Mouse (Mus musculus) erythroblast, adult 5-6 weeks (primary cell): ENCODE data around the gene S1pr5. TPM values are rescaled to one million over a fixed set of nuclear protein-coding genes. Genes with fewer than 3 reads are reported as not detected.
A peak's percentile ranks its signal among the peaks of the same experiment; 100 is the strongest.
"Not testable (repeated sequence)": the region's sequence is repeated elsewhere in the genome, so short reads cannot be mapped to it uniquely, and the experiment has no call there.

ENCODE experiments used
- ATAC-seq: replicated peaks from 2 replicates; pipeline ENCODE4 v1.8.0; 2016; ENCODE audit warnings: moderate number of reproducible peaks, mild to moderate bottlenecking, moderate TSS enrichment, inconsistent platforms; ENCODE audit not compliant: poor library complexity, low FRiP score, severe bottlenecking
- total RNA-seq, 2 experiments: library from RNA; stranded (forward) in 1 of 2; stranded (reverse) in 1 of 2; fragments of 150-400 nt in 1 of 2; fragments of 200-764, 138-1000 nt in 1 of 2; gene quantifications; 2 replicates each; pipeline versions ENCODE4 v1.2.3 to v1.2.4; 2015 to 2017; ENCODE audit warnings: low replicate concordance in 2 of 2

S1pr5 gene
- total RNA-seq, 2 experiments from 2014 or later: 1.1 to 1.7 TPM

DNA sequence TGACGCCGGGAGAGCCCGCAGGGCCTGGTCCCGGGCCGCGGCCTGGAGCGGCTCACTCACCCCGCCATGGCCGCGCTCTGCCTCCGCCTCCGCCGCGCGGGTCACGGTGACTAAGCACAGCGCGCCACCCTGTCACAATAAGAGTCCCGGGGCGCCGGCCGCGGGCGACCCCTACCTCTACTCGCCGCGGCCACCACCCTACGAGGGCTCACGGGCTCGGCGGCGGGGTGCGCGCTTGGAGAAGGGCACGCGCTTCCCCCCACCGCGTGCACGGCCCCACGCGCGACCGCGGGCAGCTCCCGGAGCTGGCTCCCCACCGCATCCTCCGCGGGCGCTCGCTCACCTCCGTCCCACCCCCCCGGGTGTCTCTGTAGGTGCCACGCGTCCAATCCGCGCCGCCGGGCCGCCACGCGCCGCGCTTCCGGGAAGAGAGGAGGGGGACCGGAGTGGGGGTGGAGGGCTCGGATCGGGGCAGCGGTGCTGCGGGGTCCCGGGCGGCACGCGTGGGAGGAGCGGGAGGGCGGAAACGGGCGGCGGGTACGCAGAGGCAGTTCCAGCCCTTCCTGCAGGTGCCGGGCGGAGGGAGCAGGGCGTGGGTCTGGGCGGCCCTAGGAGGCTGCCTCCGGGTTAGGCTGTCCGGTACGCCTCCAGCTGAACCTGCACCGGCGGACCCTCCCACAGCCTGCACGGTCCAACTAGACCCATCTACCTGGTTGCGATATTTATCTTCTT is 9.3 kb downstream of the S1pr5 start, which contains the start of gene Keap1:
Keap1 (minus strand) TSS at position 629 of the 732 bp plus-strand sequence.
- peak; percentile 68 for ATAC-seq

DNA sequence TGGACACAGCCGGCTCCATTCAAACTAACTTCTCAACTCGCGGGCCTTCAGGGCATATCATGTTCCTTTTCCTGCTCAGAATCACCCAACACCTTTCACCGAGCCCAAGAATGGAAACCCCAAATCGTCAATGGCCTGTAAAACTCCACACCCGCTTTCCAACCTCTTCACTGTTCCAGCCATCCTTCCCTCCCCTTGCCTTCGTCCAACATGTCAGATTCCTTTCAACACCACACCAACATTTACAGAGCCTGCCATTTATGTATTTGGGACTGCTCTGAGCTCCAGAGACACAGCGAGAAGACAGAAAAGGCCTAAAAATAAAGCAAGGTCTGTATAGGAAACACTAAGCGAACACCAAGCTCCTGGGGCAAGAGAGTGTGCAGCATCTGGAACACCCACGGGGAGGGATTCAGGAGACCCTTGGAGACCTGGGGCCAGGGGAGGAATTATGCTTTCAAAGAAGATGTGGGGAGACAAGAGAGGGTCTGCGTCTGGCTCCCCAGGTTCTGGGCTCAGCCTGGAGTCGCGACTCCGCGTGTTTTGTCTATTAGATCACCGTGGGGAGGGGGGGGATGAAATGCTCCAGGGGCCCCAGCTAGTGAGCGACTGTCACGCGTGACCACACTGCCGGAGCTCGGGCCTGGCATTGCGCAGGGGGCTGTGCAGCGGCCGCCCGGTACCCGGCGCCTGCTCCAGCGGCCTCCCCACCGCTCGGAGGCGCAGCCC is 10.1 kb downstream of the S1pr5 start:
- 0 out of 2 replicates have a peak, but pooled peaks have one; percentile 16 for ATAC-seq

DNA sequence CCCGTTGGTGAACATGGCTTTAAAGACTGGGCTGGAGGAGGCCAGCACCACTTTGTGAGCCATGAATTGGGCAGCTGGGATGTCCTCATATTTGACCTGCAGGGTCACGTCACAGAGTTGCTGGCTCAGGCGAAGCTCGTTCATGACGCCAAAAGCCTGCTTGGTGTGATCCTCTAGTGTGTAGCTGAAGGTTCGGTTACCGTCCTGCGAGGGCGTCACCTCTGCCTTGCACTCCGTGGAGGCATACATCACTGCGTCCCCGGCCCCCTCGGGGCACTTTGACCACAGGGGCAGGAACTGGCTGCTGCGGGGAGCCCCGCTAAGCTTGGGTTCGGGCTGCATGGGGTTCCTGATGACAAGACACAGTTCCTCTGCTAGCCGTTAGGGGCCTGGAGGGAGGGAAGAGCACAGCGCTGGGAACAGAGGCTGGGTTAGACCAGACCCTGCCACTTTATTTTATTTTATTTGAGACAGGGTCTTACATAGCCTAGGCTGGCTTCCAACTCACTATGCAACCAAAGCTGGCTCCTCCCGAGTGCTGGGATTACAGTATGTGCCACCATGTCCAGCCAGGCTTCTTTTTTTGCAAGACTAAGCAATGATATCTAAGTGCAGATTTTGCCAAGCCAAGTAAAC is 10.8 kb downstream of the S1pr5 start:
- peak; percentile 59 for ATAC-seq

DNA sequence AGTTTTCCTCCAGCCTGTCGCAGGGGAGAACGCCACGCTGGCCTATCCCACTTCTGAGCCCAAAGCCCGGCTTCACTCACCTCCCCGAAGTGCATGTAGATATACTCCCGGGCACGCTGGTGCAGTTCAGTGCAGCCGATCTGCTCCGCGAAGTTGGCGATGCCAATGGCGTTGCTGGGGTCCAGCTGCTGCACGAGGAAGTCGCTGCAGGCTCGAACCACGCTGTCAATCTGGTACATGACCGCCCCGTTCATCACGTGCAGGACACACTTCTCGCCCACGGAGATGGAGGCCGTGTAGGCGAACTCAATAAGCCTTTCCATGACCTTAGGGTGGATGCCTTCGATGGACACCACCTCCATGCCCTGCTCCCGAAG is 11.3 kb downstream of the S1pr5 start:
- ATAC-seq: no peak

DNA sequence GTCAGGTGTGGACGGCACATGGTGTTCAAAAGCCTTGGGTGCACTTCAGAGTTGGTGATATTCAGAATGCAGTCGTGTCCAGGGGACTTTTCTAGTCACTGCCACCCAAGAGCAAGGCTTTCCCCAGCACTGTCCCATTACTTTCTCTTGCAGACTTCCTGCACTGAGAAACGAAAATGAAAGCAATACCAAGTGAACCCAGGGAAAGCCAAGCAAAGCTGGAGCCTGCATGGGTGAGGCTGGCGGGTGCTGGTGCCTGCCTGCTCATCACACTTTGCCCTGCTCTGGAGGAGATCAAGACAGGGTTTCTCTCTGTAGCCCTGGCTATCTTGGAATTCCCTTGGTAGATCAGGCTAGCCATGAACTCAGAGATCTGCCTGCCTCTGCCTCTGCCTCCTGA is 12.9 kb downstream of the S1pr5 start:
- ATAC-seq: no peak

DNA sequence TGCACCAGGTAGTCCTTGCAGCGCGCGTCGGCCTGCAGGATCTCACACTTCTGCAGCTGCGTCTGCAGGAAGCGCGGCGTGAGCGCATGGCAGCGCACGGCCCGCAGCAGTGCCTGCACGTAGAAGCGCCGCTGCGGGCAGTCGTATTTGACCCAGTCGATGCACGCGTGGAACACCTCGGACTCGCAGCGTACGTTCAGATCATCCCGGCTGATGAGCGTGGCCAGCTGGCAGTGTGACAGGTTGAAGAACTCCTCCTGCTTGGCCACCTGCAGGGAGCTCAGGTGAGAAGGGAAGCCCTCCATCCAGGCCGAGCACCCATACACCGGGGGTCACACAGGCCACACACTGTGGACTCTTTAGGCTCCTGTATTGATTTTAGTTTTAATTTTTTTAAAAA is 14.4 kb downstream of the S1pr5 start:
- ATAC-seq: no peak

DNA sequence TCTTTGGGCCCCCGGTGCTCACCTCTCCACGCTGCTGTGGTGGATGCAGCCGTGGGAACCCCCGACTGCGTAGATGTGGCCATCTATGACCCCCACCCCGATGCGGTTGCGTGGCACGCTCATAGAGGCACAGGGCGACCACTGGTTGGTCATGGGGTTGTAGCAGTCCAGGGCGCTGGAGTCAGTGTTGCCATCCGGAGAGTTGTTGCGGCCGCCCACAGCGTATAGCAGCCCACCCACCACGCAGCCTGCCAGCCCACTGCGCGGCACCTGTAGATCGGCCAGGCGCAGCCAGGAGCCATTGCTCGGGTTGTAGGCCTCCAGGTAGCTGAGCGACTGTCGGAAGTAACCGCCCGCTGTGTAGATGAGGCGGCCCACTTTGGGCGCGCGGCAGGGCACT is 14.9 kb downstream of the S1pr5 start:
- ATAC-seq: no peak

DNA sequence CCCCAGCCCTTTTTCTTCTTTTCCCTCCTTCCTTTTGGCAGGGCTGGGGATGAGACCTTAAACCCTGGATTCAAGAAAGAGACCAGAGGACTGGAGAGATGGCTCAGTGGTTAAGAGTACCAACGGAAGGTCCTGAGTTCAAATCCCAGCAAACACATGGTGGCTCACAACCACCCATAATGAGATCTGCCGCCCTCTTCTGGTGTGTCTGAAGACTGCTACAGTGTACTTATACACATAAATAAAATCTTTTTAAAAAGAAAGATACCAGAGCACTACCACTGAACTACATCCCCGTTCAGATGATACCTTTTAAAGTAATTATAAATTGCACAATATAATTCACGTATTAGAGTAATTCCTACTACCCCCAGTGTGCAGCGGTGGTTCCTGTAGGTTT is 15.4 kb downstream of the S1pr5 start:
- no peak for ATAC-seq

DNA sequence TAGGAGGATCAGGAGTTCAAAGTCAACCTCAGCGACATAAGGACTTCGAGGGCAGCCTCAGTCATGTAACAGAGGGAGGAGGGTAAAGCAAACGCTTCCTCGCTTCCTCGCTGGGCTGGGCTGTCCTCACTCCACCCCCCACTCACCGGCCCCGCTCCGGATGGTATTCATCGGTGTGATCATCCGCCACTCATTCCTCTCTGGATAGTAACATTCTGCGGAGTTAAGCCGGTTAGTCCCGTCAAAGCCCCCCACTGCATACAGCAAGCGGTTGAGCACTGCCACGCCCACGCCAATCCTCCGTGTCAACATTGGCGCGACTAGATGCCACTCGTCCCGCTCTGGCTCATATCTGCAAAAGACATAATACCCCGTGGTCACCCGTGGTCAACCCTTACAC is 16.7 kb downstream of the S1pr5 start:
- ATAC-seq: no peak

DNA sequence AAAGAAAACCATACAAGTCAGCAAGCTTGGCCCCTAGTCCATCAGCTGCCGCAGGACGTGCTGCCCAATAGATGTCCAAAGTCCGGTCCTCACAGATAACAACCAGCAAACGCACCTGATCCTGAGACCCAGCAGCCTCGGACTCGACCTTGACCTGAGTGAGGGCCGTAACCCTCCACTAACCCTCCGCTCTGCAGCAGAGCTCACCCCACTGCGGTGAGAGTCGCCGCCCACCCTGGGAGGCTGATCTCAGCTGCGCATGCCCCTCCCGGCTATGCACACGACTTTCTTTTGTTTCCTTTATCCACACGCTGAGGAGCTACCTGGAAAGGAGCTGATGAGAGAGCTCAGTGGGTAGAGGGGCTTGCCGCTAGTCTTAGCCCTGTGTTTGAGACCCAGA is 20.9 kb downstream of the S1pr5 start:
- no peak for ATAC-seq

DNA sequence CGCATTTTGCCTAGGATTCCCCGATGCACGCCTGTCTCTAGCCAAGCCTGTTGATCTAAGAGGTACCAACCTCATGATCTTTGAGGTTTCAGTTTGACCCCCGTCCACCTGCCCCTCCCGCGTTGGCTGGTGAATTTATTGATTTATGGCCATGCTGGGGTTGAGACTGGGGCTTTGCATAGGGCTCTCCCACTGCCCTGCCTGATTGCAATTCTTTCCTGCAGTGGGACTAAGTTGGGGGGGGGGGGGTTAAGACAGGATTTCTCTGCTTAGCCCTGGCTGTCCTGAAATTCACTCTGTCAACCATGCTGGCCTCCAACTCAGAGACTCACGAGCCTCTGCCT is 22.9 kb downstream of the S1pr5 start:
- no peak for ATAC-seq

DNA sequence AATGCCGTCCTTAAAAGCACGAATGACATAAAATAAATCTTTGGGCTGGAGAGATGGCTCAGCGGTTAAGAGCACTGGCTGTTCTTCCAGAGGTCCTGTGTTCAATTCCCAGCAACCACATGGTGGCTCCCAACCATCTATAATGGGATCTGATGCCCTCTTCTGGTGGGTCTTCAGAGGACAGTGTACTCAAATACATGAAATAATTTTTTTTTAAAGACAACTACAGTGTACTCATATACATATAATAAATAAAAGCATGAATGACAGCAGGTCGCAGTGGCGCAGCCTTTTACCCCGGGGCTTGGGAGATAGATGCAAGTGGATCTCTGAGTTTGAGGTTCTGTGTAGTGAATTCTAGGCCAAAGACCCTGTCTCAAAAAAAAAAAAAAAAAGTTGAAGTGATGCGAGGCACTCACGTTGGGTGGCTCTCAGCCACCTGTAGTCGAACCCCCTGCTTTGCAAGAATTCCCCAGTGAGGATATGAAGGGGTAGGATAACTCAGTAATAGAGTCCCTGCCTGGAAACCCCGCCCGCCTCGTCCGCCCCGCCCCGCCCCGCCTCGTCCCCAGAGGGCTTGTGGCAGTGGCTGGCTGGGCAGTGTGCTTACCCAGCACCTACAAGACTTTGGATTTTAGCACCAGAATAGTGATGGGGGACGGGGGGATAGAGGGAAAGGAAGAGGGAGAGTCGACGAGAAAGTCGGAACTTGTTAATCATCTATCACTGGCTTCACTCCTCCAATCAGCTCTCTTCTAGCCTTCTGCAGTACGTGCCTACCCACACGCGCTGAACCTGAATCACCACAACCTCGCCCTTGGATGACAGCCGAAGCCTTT is 23.4 kb downstream of the S1pr5 start:
- no peak for ATAC-seq

DNA sequence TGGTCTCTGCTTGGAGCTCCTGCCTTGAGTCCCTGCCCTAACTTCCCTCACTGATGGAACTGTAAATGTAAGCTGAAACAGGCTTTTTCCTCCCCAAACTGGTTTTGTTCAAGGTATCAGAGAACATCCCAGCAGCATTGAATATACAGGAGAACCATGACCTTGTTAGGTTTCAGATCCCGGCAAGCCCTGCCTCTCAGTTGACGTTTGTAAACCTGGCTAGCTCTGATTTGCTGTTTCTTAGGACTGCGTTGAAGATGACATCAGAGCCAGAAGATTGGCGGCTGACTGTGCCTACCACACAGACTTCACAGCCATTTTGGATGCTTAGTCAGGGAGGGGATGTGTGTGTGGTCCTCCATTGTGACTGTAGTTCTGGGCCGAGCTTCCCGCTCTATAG is 24.3 kb downstream of the S1pr5 start:
- ATAC-seq: no peak

DNA sequence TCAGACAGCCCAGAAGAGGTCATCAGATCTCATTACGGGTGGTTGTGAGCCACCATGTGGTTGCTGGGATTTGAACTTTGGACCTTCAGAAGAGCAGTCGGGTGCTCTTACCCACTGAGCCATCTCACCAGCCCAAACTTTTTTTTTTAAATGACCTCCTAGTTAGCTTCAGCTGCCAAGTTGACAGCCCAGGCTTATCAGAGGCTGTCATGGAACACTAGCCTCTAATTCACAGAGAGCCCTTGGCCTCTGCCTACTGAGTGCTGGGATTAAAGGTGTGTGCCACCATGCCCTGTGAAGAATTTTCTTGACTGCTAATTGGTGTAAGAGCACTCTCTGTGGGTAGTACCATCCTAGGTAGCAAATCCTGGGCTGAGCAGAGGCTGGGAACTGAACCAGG is 24.8 kb downstream of the S1pr5 start:
- ATAC-seq: not testable (repeated sequence)

DNA sequence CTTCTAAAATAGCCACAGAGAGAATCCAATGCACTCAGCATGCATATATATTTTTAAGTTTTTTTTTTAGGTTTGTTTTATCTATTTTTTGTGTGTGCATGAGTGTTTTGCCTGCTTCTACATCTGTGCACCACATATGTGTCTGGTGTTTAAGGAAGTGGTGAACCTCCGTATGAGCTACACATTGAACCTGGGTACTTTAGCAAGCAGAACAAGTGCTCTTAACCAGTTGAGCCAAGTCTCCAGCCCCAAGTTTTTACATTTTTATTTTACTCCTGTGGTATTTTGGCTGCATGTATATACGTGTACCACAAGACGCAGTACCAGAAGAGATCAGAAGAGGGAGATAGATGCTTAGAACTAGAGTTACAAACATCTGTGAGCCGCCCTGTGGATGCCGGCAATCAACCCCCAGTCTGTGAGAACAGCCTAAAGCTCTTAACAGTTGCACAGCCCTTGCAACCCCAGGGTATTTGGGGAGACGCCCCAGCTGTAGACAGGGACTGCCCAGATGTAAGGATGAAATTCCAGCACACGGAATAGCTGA is 26.8 kb downstream of the S1pr5 start:
- peak; percentile 70 for ATAC-seq

DNA sequence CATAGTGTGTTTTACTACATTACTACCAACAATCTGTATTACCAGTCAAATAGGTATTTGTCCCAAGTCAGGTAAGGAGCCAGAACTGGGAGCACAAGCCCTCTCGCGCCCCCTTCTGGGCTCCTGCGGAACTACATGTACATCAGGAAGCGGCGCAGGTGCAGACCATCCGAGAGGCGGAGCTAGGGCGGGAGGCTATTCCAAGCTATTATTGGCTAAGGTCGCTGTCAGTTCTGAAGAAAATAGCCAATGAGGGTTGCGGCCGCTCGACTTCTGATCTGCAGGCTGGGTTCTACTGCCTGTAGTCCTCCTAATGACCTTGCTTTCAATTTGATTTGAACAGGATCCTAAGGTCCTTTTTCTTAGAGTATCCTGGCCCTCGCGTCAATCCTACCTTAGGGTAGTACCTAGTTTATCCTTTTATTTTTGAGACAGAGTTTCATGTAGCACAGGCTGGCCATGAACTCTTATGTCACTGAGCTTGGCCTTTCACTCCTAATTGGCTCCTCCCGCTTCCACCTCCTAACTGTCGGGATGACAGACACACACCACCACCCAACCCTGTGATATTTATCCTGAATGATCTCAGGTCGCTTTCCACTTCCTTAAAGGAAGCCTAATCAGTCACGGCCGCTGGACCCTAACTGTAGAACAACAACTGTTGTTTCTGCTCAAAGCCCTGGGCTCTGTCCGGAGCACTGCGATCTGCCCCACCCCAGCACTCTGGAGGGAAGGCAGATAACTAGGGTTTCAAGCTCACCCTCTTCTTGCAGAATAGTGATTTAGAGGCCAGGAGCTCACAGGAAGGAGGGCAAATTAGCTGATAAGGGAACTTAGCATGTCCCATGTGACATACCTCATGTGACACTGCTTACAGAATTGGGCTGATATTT is 27.5 kb downstream of the S1pr5 start:
- ATAC-seq: peak; percentile 94

DNA sequence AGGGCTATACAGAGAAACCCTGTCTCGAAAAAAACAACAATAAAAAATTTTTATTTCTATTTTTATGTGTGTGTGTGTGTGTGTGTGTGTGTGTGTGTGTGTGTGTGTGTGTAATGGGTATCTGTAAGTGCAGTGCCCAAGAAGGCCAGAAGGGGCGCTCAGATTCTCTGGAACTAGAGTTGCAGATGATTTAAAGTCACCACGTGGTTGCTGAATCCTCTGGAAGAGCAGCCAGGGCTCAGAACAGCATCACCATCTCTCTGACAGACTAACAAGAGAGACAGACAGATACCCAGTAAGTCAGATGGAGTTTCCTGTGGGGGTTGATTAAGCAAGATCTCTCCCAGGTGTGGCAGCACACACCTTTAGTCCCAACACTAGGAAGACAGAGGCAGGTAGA is 28.4 kb downstream of the S1pr5 start:
- ATAC-seq: no peak

DNA sequence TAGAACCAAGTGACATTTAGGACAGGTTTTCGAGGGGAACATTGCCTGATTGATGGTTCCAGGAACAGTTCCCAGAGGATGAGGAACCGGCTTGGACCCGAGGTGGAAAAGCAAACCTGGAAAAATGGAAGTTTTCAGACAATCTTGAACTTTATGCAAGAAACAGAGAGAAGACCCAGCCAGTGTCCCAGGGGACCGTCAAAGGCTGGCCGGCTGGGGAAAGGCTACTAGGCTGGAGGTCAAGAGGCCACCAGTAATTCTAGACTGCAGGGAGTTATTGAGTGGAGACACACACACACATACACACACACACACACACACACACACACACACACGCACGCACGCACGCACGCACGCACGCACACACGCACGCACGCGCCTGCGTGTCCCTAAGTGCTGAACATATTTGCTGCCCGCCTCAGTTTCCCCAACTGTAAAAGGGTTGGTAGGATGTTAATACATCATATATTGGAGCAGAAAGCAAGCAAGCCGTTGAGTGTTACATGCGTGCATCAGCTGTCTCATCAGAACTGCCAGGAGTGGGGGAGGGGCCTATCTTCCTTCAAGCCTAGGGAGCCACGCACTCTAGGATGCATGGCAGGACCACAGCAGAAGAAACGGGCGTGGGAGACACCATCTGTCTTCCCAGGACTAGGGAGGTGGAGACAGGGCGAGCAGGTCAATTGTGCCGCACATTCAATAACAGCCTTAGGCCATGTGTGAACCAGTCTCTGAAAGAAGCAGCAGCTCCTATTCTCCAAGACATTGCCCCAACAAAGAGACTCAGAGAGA is 32.0 kb downstream of the S1pr5 start:
- no peak for ATAC-seq
